Mouse (Mus musculus) kidney, adult 2 months (tissue): ENCODE measurements around the gene Setd1b.

Experiments used
- CTCF ChIP-seq: fragments of 200-500 bp; conservative IDR thresholded peaks from 2 replicates; pipeline ENCODE4 v1.5.1; 2011; ENCODE audit warnings: low read depth, mild to moderate bottlenecking, control low read depth, low read length, moderate library complexity, mixed read lengths; ENCODE audit not compliant: insufficient read depth, insufficient read length
- POLR2A ChIP-seq: fragments of 200-500 bp; IDR thresholded peaks from one replicate; pipeline ENCODE4 v1.6.1; 2011; ENCODE audit warnings: low read depth, low read length, control low read depth

DNA sequence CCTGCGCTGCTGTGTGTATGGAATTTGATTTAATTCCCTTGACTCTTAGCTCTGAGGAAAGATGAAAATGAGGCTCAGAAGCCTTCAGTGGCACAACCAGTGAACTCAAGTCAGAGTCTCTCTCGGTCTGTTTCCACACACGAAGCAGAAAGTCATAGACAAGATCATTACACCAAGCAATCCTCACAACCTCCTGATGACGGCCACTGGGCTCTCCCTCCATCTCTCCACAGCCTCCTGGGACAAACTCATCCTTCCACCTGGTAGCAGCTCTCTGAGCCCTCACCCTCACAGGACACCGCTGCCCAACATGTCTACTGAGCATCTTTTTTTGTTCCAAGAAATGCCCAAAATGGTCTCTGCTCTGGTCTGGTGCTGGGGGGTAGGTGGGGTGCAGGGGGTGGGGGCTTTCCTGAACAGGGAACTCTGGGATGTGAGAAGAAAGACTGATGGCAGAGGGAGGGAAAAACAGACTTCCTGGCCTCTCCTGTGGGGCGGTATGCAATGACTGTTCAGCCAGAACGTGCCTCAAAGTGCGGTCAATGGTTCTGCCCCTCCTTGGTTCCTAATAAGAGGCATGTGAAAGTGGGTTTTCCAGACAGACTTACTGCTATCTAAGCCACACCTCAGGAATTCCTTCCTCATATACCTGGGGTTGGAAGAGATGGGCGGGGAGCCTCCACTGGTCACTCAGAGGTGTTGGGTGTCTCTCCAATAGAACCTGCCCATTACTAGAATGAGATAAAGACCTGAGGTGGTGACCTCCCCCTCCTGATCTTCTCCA is 11.8 kb upstream of the Setd1b start:
- TF ChIP-seq POLR2A: no peak
- TF ChIP-seq CTCF: no peak
